Mouse (Mus musculus): Measurements from ENCODE around the gene Cnnm3.

The Cnnm3 gene

GRCm38 (mm10) chr1:36557457-36558011, 45.9 kb downstream of the Cnnm3 start:
- peak; percentile 52 for DNase-seq (ENCODE audit: low read depth)

GRCm38 (mm10) chr1:36558031-36558993, 46.6 kb downstream of the Cnnm3 start, which contains the start of gene Sema4c:
Gene Sema4c (minus strand): TSS chr1:36558349.
- no peak for DNase-seq (ENCODE audit: low read depth)

DNA sequence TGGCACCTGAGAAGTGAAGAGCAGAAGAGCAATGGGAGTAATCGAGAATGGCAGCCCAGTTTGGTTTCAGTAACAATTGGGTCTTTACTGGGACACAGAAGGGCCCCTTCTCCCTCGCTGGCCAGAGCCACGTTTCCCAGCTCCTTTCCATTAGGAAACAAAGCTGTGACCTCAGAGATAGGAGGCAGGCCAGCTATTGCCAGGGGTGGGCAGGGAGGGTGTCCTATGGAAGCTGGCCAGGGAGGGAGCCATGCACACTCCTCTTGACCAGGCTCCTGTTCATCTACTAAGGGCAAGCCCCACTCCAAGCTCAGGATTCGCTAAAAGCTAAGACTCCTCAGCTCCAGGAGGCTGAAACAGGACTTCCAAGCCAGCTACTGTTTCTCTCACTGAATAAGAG, 47.6 kb downstream of the Cnnm3 start:
- DNase-seq (ENCODE audit: low read depth) = no peak

GRCm38 (mm10) chr1:36559888-36560287, 48.2 kb downstream of the Cnnm3 start:
- no peak for DNase-seq (ENCODE audit: low read depth)

DNA sequence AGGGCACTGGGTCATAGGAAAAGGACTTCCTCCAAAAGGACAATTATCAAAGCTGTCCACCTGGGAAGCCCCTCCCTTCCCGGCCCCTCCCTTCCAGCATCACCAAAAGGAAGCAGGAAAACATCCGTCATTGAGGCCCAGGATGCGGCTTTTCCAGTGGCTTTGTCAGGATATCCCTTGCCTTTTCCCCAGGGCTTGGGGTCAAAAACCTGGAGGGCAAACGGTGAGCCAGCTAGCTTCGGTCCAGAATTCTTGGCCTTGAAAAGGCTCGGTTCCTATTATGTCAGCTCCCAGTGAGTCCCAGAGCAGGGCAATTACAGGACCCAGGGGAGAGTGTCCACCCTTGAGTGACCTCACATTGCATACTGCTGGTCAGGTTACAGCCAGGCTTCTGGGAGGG, 49.2 kb downstream of the Cnnm3 start:
- DNase-seq (ENCODE audit: low read depth) = no peak

- DNase-seq (ENCODE audit: low read depth) = no peak
Observed at GRCm38 (mm10) chr1:36562388-36562787, 50.7 kb downstream of the Cnnm3 start.

DNA sequence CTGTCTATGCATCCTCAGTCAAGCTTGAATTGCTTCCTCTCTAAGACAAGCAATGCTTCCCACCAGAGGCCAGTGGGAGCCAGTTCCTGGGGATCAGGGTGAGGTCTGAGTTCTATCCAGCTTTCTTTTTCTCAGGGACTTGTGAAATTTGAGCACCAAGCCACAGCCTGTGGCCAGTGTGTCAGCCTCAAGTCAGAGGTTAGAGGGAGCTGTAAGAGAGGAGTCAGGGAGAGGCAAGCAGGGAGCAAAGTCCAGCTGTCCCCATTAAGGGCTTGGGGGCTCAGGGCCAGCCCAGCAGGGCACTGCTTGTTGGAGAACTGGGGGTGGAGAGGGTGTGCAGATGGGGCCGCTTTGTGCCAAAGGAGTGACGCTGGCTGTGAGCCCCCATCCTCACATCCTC, 51.5 kb downstream of the Cnnm3 start:
- peak; percentile 51 for DNase-seq (ENCODE audit: low read depth)

- DNase-seq (ENCODE audit: low read depth) = no peak
Observed at GRCm38 (mm10) chr1:36563632-36564031, 52.0 kb downstream of the Cnnm3 start.

DNA sequence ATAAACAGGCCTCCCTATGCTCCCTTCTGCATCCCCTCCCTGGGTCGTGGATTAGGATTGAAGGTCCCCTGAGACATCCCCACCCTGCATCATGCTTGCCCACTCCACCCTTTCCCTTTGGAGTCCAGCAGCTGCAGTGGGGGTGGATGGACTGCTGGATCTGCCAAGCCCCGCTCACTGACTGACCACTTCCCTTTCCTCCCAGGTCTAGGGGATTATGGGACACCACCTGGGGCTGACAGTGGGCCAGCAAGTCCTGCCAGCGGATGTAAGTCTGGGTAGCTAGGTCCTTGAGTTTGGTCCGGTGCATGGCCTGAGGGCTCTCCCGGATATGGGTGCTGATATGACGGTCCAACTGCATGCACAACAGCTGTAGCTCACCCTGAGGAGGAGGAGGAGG, 52.4 kb downstream of the Cnnm3 start:
- DNase-seq (ENCODE audit: low read depth) = peak; percentile 63

DNA sequence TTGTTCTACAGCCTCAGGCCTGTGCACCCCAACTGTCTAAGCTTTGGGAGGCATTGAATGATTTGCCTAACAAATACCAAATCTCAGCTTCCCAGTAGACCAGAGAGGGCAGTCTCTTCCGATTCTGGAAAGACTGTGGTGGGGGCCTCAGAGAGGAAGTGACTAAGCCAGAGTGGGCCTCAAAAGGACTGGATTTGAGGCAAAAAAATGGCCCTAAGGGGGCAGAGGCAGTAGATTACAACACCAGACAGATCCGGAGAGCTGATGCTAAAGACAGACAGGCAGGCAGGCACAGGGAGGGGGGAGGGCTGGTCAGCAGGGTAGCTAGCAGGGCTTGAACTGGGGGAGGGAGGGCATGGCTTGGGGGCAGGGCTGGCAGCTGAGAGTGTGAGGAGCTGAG, 54.8 kb downstream of the Cnnm3 start:
- peak; percentile 82 for DNase-seq (ENCODE audit: low read depth)

GRCm38 (mm10) chr1:36567818-36568603, 56.3 kb downstream of the Cnnm3 start:
- DNase-seq (ENCODE audit: low read depth) = no peak

DNA sequence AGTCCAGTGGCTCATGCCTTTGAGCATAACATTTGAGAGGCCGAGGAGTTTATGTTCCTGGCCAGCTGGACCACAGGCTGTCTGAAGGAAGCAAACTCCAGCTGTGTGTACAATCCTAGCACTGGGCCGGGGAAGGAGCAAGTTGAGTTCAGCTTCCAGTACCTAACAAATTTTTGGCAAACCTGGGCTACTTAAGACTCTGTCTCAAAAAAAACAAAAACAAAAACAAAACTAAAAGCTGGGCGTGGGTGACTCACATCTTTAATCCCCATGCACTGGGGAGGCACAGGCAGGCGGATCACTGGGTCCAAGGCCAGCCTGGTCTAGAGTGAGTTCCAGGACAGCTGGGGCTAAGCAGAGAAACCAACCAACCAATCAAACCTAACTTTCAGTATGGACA, 57.1 kb downstream of the Cnnm3 start:
- DNase-seq (ENCODE audit: low read depth) = peak; percentile 30

- no peak for DNase-seq (ENCODE audit: low read depth)
Observed at GRCm38 (mm10) chr1:36569694-36570276, 58.1 kb downstream of the Cnnm3 start.

GRCm38 (mm10) chr1:36570320-36570719, 58.7 kb downstream of the Cnnm3 start:
- DNase-seq (ENCODE audit: low read depth) = no peak

DNA sequence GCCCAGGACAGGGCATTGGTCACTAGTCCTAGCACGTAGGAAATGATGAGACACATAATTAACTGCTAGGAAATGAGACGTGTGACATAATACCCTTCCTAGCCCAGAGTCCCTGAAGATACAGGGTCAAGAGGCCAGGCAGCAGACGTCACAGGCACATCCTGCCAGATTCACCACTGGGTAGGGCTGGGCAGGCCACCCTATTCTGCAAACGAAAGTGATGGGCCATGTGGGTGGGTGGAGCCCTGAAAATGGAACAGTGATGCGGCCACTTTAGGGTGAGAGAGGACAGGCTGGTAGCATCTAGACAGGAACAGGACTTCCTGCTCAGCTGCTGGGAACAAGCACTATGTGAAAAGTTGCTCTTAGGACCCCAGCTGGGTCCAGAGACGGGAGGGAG, 60.0 kb downstream of the Cnnm3 start:
- peak; percentile 80 for DNase-seq (ENCODE audit: low read depth)

DNA sequence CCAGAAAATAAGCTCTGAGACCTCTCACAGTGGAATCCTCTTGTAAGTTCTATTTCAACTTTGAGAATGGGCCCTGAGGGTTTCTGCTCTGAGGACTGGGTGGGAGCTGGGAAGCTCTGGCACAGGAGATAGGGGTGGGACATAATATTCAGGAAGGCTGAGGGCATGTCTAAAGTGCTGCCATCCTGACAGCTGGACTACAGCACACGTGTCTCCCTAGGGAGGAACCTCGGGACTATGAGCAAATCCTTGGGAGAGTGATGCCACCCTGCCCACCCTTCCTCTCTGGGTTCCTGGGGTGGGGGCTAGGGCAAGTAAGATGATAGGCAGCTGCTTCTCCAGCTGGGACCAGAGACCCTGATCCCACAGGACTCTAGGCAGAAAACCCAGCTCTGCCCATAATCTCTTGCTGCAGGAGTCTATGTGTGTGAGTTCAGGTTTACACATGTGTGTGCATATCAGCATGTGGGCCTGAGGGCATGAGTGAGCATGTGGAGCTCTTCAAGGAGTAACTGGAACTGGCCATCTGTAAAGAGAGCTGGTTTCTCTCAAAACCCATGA, 60.6 kb downstream of the Cnnm3 start:
- DNase-seq (ENCODE audit: low read depth) = no peak

DNA sequence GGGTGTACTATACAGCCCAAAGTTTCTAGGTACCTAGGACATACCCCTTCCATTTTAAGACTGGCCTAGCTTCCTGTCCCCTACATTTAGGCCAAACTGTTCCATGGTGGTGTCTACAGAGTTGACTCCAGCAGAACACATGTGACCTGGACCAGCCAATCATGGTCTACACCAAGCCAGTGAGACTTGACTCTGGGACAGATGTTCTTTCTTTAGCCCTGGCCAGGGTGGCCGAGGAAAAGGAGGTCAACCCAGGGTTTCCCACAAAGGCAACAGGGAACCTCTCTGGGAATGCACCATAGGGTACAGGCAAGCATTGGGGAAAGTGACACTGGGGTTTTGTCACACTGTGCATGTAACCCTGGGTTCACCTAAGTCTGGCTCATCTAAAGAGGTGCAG, 61.0 kb downstream of the Cnnm3 start:
- no peak for DNase-seq (ENCODE audit: low read depth)

GRCm38 (mm10) chr1:36573524-36573923, 61.9 kb downstream of the Cnnm3 start:
- DNase-seq (ENCODE audit: low read depth) = no peak

- no peak for DNase-seq (ENCODE audit: low read depth)
Observed at GRCm38 (mm10) chr1:36574196-36574955, 62.7 kb downstream of the Cnnm3 start.

GRCm38 (mm10) chr1:36575347-36575746, 63.7 kb downstream of the Cnnm3 start:
- DNase-seq (ENCODE audit: low read depth) = no peak

DNA sequence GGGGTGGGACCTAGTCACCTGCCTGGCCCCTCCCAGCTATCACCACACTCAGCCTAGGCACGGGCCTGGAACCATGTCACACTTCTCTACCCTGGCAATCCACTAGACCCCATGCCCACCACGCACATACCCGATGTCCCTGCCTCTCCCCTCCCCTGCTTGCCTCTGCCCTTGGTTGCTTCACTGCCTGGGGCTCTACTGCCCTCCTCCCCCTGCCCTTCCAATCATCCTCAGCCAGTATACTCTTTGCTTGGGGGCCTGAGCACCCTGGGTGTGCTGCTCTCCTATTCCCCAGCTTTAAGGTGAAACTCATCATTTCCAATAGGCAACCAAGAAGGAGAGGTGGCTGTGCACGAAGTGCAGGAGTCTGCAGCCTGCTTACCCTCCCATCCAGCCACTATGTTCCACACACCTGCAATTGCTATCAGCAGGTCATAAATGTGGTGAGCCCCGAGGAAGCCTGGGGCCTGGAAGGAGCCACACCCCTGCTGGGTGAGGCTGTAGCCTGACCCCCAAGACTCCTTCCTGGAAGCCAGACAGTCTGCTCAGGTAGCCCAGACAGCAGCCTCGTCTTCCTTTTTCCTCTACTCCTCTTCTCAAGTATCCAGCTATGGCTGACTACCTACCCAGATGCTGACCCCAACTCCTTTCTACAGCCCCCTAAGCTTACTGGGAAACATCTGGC, 65.5 kb downstream of the Cnnm3 start:
- DNase-seq (ENCODE audit: low read depth) = no peak

Data from 416B (cell line).